Mouse (Mus musculus): Measurements from ENCODE around the gene Slfn4.
"Not testable (repeated sequence)": the region's sequence is repeated elsewhere in the genome, so short reads cannot be mapped to it uniquely, and the experiment has no call there.

The Slfn4 gene

GRCm38 (mm10) chr11:83174948-83175539 lies at the start of gene Slfn4:
Gene Slfn4, plus strand, starts transcription at chr11:83175186.
- in situ Hi-C loops (cut with MboI, MseI), result no loop called here

GRCm38 (mm10) chr11:83125633-83126032 lies 49.4 kb upstream of the Slfn4 start:
- in situ Hi-C loops (cut with MboI, MseI), result not testable (repeated sequence)

- in situ Hi-C loops (cut with MboI, MseI), result loop anchor here (10.0 kb wide), 1 partner anchor 48 kb away; no protein-coding TSS in a partner anchor
Measured at GRCm38 (mm10) chr11:83137253-83137652, 37.7 kb upstream of the Slfn4 start.

- in situ Hi-C loops (cut with MboI, MseI), result not testable (repeated sequence)
Measured at GRCm38 (mm10) chr11:83148939-83149338, 26.0 kb upstream of the Slfn4 start.

GRCm38 (mm10) chr11:83191134-83191893 lies 16.3 kb downstream of the Slfn4 start, which contains the start of gene Slfn3:
Gene Slfn3, plus strand, starts transcription at chr11:83191330.
- in situ Hi-C loops (cut with MboI, MseI), result loop anchor here (10.0 kb wide), 1 partner anchor 277 kb away; the partner anchor contains the start of gene Unc45b

GRCm38 (mm10) chr11:83192001-83192400 lies 17.0 kb downstream of the Slfn4 start:
- in situ Hi-C loops (cut with MboI, MseI), result loop anchor here (10.0 kb wide), 1 partner anchor 277 kb away; the partner anchor contains the start of gene Unc45b

GRCm38 (mm10) chr11:83205002-83205401 lies 30.0 kb downstream of the Slfn4 start:
- in situ Hi-C loops (cut with MboI, MseI), result no loop called here

GRCm38 (mm10) chr11:83216119-83216518 lies 41.1 kb downstream of the Slfn4 start:
- in situ Hi-C loops (cut with MboI, MseI), result no loop called here

GRCm38 (mm10) chr11:83221328-83221877 lies 46.4 kb downstream of the Slfn4 start:
- in situ Hi-C loops (cut with MboI, MseI), result no loop called here

GRCm38 (mm10) chr11:83223367-83223766 lies 48.4 kb downstream of the Slfn4 start:
- in situ Hi-C loops (cut with MboI, MseI), result no loop called here

- in situ Hi-C loops (cut with MboI, MseI), result not testable (repeated sequence)
Measured at GRCm38 (mm10) chr11:83223793-83224192, 48.8 kb downstream of the Slfn4 start.

- in situ Hi-C loops (cut with MboI, MseI), result no loop called here
Measured at GRCm38 (mm10) chr11:83224217-83224616, 49.2 kb downstream of the Slfn4 start.

GRCm38 (mm10) chr11:83224750-83225149 lies 49.8 kb downstream of the Slfn4 start:
- in situ Hi-C loops (cut with MboI, MseI), result loop anchor here (5.0 kb wide), 1 partner anchor 53 kb away; no protein-coding TSS in a partner anchor

- in situ Hi-C loops (cut with MboI, MseI), result loop anchor here (5.0 kb wide), 1 partner anchor 52 kb away; no protein-coding TSS in a partner anchor
Measured at GRCm38 (mm10) chr11:83225371-83225960, 50.5 kb downstream of the Slfn4 start.

- in situ Hi-C loops (cut with MboI, MseI), result loop anchor here (5.0 kb wide), 1 partner anchor 49 kb away; no protein-coding TSS in a partner anchor
Measured at GRCm38 (mm10) chr11:83227926-83228723, 53.1 kb downstream of the Slfn4 start.

GRCm38 (mm10) chr11:83230966-83231365 lies 56.0 kb downstream of the Slfn4 start:
- in situ Hi-C loops (cut with MboI, MseI), result no loop called here

- in situ Hi-C loops (cut with MboI, MseI), result not testable (repeated sequence)
Measured at GRCm38 (mm10) chr11:83233621-83234020, 58.6 kb downstream of the Slfn4 start.

- in situ Hi-C loops (cut with MboI, MseI), result not testable (repeated sequence)
Measured at GRCm38 (mm10) chr11:83237390-83237789, 62.4 kb downstream of the Slfn4 start.

GRCm38 (mm10) chr11:83238389-83238788 lies 63.4 kb downstream of the Slfn4 start:
- in situ Hi-C loops (cut with MboI, MseI), result no loop called here

GRCm38 (mm10) chr11:83239811-83240210 lies 64.8 kb downstream of the Slfn4 start:
- in situ Hi-C loops (cut with MboI, MseI), result no loop called here
